Mouse (Mus musculus) left cerebral cortex, postnatal 36 days (tissue): ENCODE measurements around the gene 2300003K06Rik. TPM values are rescaled to one million over a fixed set of nuclear protein-coding genes. Genes with fewer than 3 reads are reported as not detected.
"Not testable (repeated sequence)": the region's sequence is repeated elsewhere in the genome, so short reads cannot be mapped to it uniquely, and the experiment has no call there.

Experiments
- DNase-seq, 2 experiments: peaks; one replicate each; pipeline ENCODE4 v3.0.0; 2021 to 2022; ENCODE audit warnings: low spot score in 2 of 2, mixed read lengths in 1 of 2
- intact Hi-C: fragments of 180-260 bp; cut with DNase I; formaldehyde crosslinking; loops from one replicate; pipeline ENCODE4 v1.15.1; 2025
- total RNA-seq, 2 experiments: library from RNA; stranded (reverse); gene quantifications; 2 replicates each; pipeline ENCODE4 v1.2.3; 2021

Gene 2300003K06Rik
- not detected for total RNA-seq

GRCm38 (mm10) chr11:99837966-99838365 is at the start of gene 2300003K06Rik:
Gene 2300003K06Rik (minus strand): TSS chr11:99838066.
- DNase-seq = no peak
- intact Hi-C loops = no loop called here

GRCm38 (mm10) chr11:99878887-99879286 is 41.0 kb upstream of the 2300003K06Rik start, which contains the start of gene Gm11567:
Gene Gm11567 (plus strand): TSS chr11:99879187.
- DNase-seq, intact Hi-C loops: not testable (repeated sequence)

- intact Hi-C loops, DNase-seq: not testable (repeated sequence)
Measured at GRCm38 (mm10) chr11:99873089-99873488, 35.2 kb upstream of the 2300003K06Rik start, which contains the start of gene Krtap9-1. Gene Krtap9-1 (plus strand): TSS chr11:99873389.

GRCm38 (mm10) chr11:99864176-99864575 is 26.3 kb upstream of the 2300003K06Rik start, which contains the start of gene Gm11559:
Gene Gm11559 (plus strand): TSS chr11:99864476.
- intact Hi-C loops, DNase-seq: not testable (repeated sequence)

DNA sequence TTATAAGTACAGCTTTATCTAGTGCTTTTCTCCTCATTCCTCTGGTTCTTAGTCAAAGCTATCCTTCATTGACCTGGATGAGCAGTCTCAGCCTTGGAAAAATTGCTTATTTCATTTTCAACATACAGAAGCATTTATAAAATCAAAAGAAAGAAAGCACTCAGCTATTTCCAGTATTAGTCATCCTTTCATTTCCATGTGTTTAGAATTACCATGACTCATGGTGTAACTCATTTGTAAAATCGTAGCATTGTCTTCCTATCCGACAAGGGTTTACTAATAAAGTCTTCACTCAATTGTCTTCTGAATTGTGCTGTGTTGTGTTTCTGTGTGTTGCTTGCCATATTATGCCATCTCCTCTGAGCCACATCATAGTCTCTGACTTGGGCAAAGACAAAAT is 20.9 kb upstream of the 2300003K06Rik start:
- DNase-seq = no peak
- intact Hi-C loops = no loop called here

DNA sequence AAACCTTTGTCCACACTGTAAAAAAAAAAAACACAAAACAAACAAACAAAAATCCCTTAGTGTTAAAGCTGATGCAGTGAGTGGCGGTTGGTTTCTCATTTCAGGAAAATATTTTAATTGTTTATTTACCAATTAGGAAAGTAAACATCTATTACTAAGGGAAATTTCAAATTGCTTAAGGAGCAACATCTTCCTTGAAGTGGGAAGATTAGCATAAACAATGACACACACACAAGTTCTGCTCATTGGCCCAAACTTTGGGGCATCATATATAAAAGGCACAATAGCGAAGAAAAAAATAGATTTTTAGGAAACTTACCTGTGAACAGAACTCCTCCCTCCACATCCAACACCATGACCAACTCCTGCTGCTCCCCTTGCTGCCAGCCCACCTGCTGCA is 19.8 kb upstream of the 2300003K06Rik start, which contains the start of gene Gm11568:
Gene Gm11568 (plus strand): TSS at position 301 of the 400 bp plus-strand sequence.
- intact Hi-C loops = no loop called here
- no peak for DNase-seq

DNA sequence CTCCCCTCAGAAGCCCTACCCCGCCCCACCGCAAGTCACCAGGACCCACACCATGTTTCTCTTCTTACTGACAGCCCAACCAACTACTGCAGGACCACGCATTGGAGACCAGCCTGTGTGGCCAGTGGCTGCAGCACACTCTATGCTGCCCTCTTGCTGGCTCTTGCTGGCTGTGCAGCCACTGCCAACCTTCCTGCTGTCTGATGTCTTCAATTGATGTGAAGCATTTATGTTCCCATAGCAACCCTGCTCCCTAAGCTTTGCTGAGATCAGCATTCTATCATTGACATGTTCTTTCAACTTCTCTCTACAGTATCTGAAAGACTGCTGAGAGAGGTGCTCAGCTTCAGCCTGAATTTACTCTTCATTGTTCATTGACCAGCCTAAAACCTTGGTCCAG is 16.3 kb upstream of the 2300003K06Rik start:
- no peak for DNase-seq
- intact Hi-C loops = no loop called here

DNA sequence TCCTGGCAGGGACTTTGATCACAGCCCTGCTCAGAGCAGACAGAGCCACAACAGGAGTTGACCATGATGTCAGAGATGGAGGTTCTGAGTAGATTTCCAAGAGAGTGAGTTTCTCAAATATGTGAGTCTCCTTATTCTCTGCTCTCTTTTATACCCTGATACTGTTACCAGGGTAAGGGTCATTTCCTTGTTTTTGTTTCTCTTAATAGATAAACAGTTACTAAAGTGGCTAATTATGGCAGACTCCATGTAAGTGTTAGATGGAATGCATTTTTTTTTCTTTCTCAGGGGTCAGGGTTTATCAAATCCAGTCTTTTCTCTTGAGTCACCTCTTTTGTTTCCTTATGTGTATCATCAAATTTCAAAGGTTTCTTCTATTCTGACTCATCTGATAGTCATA is 13.6 kb upstream of the 2300003K06Rik start, which contains the start of gene Krtap4-16:
Gene Krtap4-16 (minus strand): TSS at position 101 of the 400 bp plus-strand sequence.
- intact Hi-C loops = no loop called here
- no peak for DNase-seq

DNA sequence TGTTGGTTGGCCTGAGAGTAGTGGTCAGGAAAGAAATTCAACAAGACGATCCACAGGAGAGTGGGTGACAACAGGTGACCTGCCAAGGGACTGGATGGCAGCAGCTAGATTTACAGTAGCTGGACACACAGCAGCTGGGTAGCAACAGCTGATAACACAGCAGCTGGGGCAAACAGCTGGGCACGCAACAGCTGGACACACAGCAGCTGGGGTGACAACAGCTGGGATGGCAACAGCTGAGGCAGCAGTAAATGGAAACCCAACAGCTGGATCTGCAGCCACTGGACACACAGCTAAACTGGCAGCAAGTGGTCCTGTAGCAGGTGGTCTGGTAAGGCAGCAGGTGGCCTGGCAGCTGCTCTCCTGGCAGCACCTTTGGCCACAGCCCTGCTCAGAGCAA is 8.9 kb upstream of the 2300003K06Rik start:
- intact Hi-C loops = no loop called here
- no peak for DNase-seq

DNA sequence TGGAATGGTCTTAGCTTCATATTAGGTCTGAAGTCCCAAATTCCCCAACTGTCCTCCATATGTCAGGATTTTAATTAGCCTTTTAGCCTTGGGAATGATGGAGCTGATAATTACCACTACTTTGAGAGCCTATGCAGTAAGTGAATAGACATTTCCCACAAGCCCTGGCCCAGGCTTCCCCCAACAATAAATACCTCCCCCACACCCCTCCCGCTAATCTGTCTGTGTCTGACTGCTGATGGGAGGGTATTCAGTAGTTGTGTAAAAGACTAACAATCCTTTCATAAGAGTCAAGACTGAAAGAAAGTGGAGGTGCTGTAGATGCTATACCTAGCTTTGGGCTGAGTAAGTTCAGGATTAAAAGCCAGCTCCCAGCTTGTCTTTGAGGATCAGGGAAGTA is 4.3 kb upstream of the 2300003K06Rik start:
- DNase-seq = no peak
- intact Hi-C loops = no loop called here

GRCm38 (mm10) chr11:99815566-99815965 is 22.3 kb downstream of the 2300003K06Rik start, which contains the start of gene Gm11564:
Gene Gm11564 (minus strand): TSS chr11:99815666.
- DNase-seq, intact Hi-C loops: not testable (repeated sequence)

- DNase-seq, intact Hi-C loops: not testable (repeated sequence)
Measured at GRCm38 (mm10) chr11:99809792-99810191, 28.1 kb downstream of the 2300003K06Rik start, which contains the start of gene Krtap4-13. Gene Krtap4-13 (minus strand): TSS chr11:99809892.

DNA sequence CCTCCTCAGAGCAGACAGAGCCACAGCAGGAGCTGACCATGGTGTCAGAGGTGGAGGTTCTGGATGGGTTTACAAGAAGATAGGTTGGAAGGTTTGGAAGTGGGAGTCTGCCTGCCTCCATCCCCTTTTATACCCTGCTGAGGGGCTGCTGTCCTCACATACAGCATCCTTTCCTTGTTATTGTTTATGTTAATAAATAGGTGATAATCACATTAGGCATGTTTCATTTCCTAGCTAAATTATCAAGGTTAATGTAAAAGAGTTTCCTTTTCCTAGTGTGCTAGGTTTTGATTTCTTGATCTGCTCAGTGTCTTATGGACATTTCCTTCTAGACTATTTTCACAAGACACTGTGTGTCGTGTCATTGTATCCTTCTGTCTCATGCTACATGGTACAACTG is 33.5 kb downstream of the 2300003K06Rik start, which contains the start of gene Gm11554:
Gene Gm11554 (minus strand): TSS at position 101 of the 400 bp plus-strand sequence.
- DNase-seq, intact Hi-C loops: not testable (repeated sequence)

DNA sequence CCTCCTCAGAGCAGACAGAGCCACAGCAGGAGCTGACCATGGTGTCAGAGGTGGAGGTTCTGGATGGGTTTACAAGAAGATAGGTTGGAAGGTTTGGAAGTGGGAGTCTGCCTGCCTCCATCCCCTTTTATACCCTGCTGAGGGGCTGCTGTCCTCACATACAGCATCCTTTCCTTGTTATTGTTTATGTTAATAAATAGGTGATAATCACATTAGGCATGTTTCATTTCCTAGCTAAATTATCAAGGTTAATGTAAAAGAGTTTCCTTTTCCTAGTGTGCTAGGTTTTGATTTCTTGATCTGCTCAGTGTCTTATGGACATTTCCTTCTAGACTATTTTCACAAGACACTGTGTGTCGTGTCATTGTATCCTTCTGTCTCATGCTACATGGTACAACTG is 39.0 kb downstream of the 2300003K06Rik start, which contains the start of gene Gm11569:
Gene Gm11569 (minus strand): TSS at position 101 of the 400 bp plus-strand sequence.
- intact Hi-C loops = not testable (repeated sequence)

GRCm38 (mm10) chr11:99793367-99793766 is 44.5 kb downstream of the 2300003K06Rik start, which contains the start of gene Gm11596:
Gene Gm11596 (minus strand): TSS chr11:99793467.
- no peak for DNase-seq
- intact Hi-C loops = no loop called here

More for the DNA sequence above, 39.0 kb downstream of the 2300003K06Rik start, which contains the start of gene Gm11569:
- not testable (repeated sequence) for DNase-seq

Other genes starting within 250 kb of the 2300003K06Rik start
- not detected for gene Krtap1-3, start 246.7 kb downstream of the 2300003K06Rik start, total RNA-seq
- gene Krtap9-3, start 240.0 kb downstream of the 2300003K06Rik start, total RNA-seq = not detected
- not detected for gene Gm11938, start 234.8 kb downstream of the 2300003K06Rik start, total RNA-seq
- gene Gm11937, start 227.9 kb downstream of the 2300003K06Rik start, total RNA-seq = not detected
- not detected for gene Krtap2-4, start 223.2 kb downstream of the 2300003K06Rik start, total RNA-seq
- not detected for gene Gm11562, start 217.6 kb downstream of the 2300003K06Rik start, total RNA-seq
- gene Krtap4-1, start 209.8 kb downstream of the 2300003K06Rik start, total RNA-seq = not detected
- gene Krtap4-2, start 203.0 kb downstream of the 2300003K06Rik start, total RNA-seq = not detected
- gene Krtap4-7, start 194.0 kb downstream of the 2300003K06Rik start, total RNA-seq = not detected
- not detected for gene Gm11555, start 187.8 kb downstream of the 2300003K06Rik start, total RNA-seq
- not detected for gene Gm11563, start 179.1 kb downstream of the 2300003K06Rik start, total RNA-seq
- not detected for gene Krtap4-6, start 172.1 kb downstream of the 2300003K06Rik start, total RNA-seq
- gene Gm14190, start 147.3 kb downstream of the 2300003K06Rik start, total RNA-seq = not detected
- gene Gm14180, start 103.8 kb downstream of the 2300003K06Rik start, total RNA-seq = not detected
- gene Gm11595, start 65.2 kb downstream of the 2300003K06Rik start, total RNA-seq = not detected
- gene Krtap4-8, start 57.4 kb downstream of the 2300003K06Rik start, total RNA-seq = not detected
- gene Krtap4-9, start 52.9 kb downstream of the 2300003K06Rik start, total RNA-seq = not detected
- not detected for gene Gm11596, start 44.6 kb downstream of the 2300003K06Rik start, total RNA-seq
- gene Gm11569, start 39.1 kb downstream of the 2300003K06Rik start, total RNA-seq = not detected
- not detected for gene Gm11554, start 33.6 kb downstream of the 2300003K06Rik start, total RNA-seq
- not detected for gene Krtap4-13, start 28.2 kb downstream of the 2300003K06Rik start, total RNA-seq
- not detected for gene Gm11564, start 22.4 kb downstream of the 2300003K06Rik start, total RNA-seq
- gene Krtap4-16, start 13.5 kb upstream of the 2300003K06Rik start, total RNA-seq = not detected
- not detected for gene Gm11568, start 19.9 kb upstream of the 2300003K06Rik start, total RNA-seq
- not detected for gene Gm11559, start 26.4 kb upstream of the 2300003K06Rik start, total RNA-seq
- gene Krtap9-1, start 35.3 kb upstream of the 2300003K06Rik start, total RNA-seq = not detected
- gene Gm11567, start 41.1 kb upstream of the 2300003K06Rik start, total RNA-seq = not detected
- not detected for gene Krtap31-1, start 69.9 kb upstream of the 2300003K06Rik start, total RNA-seq
- not detected for gene Gm11565, start 76.7 kb upstream of the 2300003K06Rik start, total RNA-seq
- gene Krtap31-2, start 98.2 kb upstream of the 2300003K06Rik start, total RNA-seq = not detected
- not detected for gene Krtap9-5, start 110.4 kb upstream of the 2300003K06Rik start, total RNA-seq
- not detected for gene Krtap29-1, start 141.0 kb upstream of the 2300003K06Rik start, total RNA-seq
- not detected for gene Krtap16-1, start 148.5 kb upstream of the 2300003K06Rik start, total RNA-seq
- gene Krtap17-1, start 155.9 kb upstream of the 2300003K06Rik start, total RNA-seq = not detected
- gene Krt33a, start 178.1 kb upstream of the 2300003K06Rik start, total RNA-seq = not detected
- gene Krt33b, start 191.8 kb upstream of the 2300003K06Rik start, total RNA-seq = not detected
- gene Krt34, start 203.5 kb upstream of the 2300003K06Rik start, total RNA-seq = not detected
- not detected for gene Krt31, start 212.5 kb upstream of the 2300003K06Rik start, total RNA-seq